10 mouse cellular contexts compared by ENCODE assay signal in genomic region chr14:118710945-118711344, GRCm38 (mm10).
"Had no signal": no experiment of that assay in that cellular context is flagged by ENCODE, and none has a peak within 500 bp of the region (broad histone marks: within the 10 kb centered on the region; RNA-seq: fewer than 3 reads in every experiment).

No protein-coding gene starts in this region.

- H3K4me3 ChIP-seq: intestine, embryonic 15.5 days; limb, embryonic 12.5 days; liver, embryonic 15.5 days; midbrain, embryonic 15.5 days; neural tube, embryonic 12.5 days had no signal

- H3K9me3 ChIP-seq: intestine, embryonic 15.5 days; limb, embryonic 12.5 days; liver, embryonic 15.5 days; midbrain, embryonic 15.5 days; neural tube, embryonic 12.5 days had no signal

- H3K36me3 ChIP-seq: intestine, embryonic 15.5 days; limb, embryonic 12.5 days; liver, embryonic 15.5 days; midbrain, embryonic 15.5 days; neural tube, embryonic 12.5 days had no signal

- H3K27ac ChIP-seq: intestine, embryonic 15.5 days; limb, embryonic 12.5 days; liver, embryonic 15.5 days; midbrain, embryonic 15.5 days; neural tube, embryonic 12.5 days; stomach, postnatal 0 days had no signal

- DNase-seq: kidney, postnatal 10 days; lung, adult 2 months; lung, postnatal 36 days; thymus, postnatal 25 days had no signal
